Mouse (Mus musculus) adrenal gland, postnatal 25 days (tissue): ENCODE data around the gene Srrt. TPM values are rescaled to one million over a fixed set of nuclear protein-coding genes. Genes with fewer than 3 reads are reported as not detected.
A peak's percentile ranks its signal among the peaks of the same experiment; 100 is the strongest.

ENCODE experiments used
- DNase-seq: peaks from one replicate; pipeline ENCODE4 v3.0.0; 2021; ENCODE audit warnings: mixed read lengths
- long read RNA-seq: library from polyadenylated mRNA; stranded (forward); transcript quantifications from one replicate; pipeline ENCODE4 v2.0.0, GENCODE M21; 2021
- total RNA-seq: library from RNA; stranded (reverse); gene quantifications from 2 replicates; pipeline ENCODE4 v1.2.3, GENCODE M21; 2021

Srrt gene
- 164 and 195 TPM in 2 replicates for total RNA-seq
- long read RNA-seq, transcript Srrt-201 (20 exons, 3,024 nt), result major isoform, 14 of 65 reads
- long read RNA-seq, transcript Srrt-209 (20 exons, 2,972 nt), result minor isoform, 5 of 65 reads
- long read RNA-seq, transcript Srrt-212 (20 exons, 2,988 nt), result major isoform, 14 of 65 reads
- long read RNA-seq, partial matches to known transcripts, result 20 of 65 reads
- long read RNA-seq, other reads (novel, unspliced or antisense), result 12 of 65 reads

DNA sequence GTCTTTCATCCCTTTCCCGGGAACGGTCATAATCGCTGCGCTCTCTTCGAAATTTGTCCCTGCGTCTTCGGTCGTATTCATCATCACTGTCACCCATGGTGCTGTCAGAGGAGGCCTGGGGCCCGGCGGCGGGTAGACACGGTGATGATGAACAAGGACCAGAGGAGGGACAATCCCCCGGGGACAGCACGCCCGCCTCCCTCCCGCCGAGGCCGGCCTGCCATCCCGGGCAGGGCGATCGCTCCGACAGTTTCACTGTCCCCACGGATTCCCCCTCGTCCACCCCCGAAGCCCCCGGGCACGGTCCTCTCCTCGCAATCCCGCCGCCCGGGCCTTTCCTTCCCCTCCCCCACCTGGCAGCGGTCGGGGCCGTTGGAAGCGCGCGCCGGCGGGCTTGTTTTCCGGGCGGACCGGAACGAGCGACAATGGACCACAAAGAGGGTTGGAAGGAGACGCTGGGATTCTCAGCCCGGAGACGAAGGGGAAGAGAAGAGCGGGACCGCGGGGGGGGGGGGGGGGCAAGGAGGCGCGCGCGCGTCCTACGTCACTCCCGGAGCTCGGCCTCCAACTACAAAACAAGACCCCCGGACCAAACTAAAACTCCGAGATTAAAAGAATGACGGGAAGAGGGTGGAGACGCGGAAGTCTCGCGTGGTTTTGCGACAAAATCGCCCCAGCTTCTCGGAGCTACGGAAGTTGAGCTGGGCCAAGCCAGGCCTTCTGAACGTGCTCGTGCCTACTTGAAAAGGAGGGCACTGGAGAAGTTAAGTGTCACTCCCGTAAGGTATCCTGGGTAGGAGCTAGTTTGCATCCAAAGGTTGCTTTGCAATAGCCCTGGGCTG lies at the start of gene Srrt:
Srrt (minus strand) TSS at position 604 of the 842 bp plus-strand sequence.
- peak; percentile 87 for DNase-seq

DNA sequence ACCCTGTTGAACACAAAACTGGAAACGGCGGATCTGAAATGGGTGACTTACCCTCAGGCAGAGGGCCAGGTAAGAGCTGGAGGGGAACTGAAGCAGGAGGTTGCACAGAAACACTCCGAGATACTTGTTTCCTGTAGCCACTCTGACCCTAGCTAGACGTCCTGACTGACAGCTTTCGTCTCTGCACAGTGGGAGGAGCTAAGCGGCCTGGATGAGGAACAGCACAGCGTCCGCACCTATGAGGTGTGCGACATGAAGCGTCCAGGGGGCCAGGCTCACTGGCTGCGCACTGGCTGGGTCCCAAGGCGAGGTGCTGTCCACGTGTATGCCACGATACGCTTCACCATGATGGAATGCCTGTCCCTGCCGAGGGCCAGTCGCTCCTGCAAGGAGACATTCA lies 46.6 kb upstream of the Srrt start:
- no peak for DNase-seq

DNA sequence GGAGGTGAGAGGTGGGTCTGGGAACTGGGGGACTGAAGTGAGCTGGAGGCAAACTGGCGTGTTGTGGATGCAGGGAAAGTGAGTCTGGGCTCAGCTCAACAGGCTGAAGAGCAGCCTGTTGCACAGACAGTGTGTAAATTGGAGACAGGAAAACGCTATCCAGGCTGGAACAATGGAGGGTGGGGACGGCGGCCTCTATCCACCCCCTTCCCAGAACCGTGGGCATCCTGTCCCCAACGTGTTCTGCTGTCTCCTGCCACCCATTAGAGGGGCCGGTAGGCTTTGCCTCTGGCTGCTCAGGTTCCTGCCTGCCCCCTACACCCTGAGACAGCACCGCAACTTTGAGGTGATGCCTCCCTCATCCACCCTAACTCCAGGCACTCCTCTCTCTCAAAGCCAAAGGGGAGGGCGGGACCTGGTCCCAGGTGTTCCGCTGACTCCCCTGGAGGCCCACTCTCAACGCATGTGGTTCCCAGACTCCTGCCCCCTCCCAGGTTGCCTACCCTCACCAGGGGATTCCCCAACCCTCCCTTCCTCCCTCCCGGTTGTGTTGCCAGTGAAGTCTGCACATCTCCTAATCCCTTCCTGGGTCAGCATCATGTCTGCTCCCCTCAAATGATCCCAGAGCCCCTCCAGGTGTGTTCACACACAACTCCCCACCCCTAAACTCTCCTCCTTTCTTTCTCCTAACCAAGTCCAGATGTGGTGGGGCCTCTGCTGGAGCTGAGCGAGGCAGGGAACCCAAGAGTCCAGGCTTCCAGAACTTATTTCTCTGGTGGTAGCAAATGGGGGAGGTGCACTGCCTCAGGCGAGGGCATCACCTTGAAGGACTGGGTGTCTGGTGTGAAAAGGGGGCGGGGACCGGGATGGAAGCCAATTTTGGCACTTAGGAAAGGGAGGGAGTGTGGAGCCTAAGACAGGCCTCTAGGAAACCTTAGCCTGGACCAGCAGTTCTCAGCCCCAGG lies 44.8 kb upstream of the Srrt start:
- DNase-seq, result no peak

DNA sequence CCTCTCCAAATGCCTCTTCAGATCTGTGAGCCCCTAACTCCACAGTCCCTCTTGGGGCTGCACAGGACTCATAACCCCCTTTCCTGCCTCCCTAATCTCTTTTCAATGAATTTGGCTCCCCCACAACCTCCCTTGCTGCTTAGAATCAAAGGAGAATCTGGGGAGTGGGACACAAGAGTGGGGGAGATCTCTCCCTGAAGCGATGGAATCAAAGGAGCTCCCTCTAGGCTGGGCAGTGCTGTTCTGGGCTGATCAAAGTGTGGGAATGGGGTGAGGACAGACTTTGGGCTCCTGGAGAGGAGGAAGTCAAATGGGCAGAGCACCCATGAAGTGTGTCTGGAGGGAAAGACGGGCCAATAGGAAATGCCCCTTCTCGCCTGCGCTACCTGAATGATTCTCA lies 43.9 kb upstream of the Srrt start:
- DNase-seq, result no peak

DNA sequence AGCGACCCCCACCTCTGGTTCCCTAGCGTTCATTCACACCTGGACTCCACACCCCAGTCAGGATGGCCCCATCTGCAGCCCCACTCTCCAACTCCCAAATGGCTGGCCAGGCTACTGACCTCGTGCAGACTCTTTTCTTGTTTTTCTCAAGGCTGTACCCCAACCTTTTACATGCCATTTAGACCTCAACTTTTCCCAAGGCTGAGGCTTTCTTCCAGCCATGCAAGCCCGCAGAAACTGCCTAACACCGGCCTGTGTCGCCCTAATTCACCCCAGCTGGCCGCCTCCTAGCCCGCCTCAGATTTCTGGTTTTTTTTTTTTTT lies 43.5 kb upstream of the Srrt start:
- no peak for DNase-seq

DNA sequence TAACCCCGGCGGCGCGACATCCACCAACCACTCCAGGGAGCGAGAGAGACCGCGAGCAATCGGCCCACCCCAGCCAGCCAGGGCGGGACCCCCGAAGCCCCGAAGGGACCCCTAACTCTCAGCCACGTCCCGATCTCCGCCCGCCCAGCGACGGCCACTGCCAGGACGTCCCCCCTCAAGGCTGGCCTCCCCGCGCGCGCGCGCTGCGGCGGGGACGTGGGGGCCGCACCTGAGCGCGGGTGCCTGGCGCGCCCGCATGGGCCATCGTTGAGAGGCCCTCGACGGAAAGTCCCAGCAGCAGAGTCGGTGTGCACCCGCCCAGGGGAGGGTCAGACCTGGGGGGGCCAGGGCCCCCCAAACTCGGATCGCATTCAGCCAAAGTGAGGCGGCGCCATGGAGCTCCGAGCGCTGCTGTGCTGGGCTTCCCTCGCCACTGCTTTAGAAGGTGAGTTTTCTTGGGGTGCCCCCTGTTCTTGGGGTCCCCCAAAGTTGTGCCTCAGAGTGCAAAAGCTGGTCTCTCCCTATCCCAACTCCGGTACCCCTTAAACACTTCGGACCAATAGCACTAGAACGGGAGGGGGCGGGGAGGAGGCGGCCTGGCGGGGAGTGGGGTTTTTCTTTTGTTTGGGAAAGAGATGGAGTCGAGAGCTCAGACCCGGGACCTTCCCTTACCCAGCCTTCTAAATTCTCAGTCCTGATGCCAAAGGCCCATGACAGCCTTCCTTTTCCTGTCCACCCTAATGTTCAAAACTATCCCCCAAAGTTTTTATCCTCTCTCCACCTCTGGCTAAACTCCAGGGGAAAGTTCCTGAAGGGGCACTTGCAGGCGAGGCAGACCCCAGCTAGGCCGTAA lies 43.0 kb upstream of the Srrt start:
- no peak for DNase-seq

DNA sequence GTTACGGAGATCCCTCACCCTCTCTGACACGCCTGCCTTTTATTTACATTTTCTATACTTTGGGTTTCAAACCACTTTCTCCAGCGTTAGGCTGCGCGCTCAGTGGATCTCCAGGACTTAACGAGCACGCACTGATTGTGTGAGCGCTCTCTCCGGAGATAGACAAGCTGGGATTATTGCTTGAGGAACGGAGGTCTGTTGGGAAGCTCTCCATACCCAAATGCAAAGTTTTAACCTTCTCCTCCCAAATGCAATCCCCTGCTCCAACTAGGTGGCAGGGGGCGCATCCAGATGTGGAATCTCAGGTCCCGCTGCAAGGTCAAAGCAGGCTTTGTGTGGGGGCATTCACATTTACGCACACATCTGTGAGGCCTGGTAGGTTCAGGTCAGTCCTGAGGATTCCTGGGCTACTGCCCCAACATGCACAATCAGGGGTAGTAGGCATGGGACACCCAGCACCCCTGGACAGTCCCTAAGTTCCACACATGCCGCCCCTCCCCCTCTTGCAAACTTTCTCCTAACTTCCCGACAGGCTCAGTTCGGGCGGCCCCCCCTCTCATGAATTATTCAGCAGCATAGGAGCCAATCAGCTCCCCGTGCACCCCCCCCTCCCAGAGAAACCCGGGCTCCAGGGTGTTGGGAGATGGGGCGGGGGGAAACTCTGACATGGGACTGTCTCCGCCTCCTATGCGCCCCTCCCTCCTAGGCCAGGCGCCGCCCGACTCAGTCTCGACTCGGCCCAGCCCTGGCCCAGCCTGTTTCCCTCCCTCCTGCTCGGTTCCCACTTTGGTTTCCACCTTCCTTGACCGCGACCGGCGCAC lies 42.1 kb upstream of the Srrt start, which contains the start of gene Ephb4:
Ephb4 (plus strand) TSS at position 726 of the 821 bp plus-strand sequence.
- peak; percentile 93 for DNase-seq

DNA sequence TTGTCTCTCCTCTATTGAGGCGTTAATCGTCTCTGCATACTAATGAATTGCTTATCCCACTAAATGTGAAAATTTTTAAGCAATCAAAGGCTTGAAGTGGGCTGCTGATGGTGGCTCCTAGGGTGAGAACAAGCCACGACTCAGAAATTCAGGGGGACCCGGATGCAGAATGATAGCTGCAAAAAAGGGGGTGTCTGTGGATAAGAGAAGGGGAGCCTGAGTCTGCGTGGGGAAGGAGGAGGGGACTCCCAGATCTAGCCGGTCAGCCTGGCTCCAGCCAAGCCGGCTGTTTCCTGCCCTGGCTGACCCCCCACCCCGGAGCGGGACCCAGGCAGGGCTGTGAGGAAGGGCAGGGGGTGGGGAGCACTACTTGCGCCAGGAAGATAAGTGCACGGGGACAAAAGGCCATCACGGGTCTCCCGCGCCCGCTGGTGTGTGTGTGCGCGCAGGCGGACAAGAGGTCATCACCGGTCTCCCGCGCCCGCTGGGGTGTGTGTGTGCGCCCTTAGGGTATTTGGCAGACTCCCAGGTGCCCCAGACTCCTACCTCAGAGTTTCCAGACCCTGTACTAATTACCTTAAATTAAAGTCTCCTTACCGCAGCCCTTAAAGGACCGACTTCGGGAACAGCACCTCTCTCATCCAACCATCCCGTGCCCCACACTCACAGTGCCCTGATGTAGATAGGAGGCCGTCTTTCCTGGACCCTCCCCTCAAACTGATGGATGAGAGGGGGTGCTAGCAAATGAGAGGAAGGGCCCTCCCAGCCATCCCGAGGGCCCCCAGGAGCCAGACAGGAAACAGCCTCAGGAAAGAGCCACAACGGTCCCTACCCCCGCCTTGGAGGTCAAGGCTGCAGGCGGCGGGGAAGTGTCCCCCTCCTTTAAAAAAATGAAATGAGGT lies 41.3 kb upstream of the Srrt start:
- DNase-seq, result peak; percentile 72

DNA sequence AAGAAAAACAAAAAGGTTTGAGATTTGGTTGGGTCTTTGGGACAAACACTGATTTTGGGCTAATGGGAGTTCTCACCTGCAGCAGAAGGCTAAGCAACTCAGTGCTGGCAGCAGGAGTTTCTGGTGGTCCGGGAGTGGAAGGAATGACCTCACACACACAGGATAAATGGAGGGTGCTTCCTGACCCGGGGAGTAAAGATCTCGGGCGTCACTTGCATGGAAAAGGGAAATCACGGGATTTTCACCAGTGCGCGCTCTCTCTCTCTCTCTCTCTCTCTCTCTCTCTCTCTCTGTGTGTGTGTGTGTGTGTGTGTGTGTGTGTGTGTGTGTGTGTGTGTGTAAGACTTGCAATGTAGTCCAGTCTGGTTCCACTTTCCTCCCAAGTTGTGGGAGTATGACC lies 40.4 kb upstream of the Srrt start:
- no peak for DNase-seq

DNA sequence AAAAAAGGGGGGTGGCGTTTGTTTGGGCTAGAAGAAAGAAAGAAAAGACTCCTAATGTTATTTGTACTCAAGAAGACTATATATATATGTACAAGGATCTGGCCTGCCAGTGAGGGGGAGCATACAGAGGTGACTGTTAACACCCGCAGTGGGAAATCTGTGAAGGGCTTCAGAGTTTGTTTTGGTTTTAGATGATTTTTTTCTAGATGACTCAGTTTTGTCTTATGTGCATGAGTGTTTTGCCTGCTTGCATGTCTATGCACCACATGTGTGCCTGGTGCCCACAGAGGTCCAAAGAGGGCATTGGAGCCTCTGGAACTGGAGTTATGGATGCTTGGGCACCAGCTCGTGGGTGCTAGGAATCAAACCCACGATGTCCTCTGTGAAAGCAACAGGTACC lies 39.5 kb upstream of the Srrt start:
- no peak for DNase-seq

DNA sequence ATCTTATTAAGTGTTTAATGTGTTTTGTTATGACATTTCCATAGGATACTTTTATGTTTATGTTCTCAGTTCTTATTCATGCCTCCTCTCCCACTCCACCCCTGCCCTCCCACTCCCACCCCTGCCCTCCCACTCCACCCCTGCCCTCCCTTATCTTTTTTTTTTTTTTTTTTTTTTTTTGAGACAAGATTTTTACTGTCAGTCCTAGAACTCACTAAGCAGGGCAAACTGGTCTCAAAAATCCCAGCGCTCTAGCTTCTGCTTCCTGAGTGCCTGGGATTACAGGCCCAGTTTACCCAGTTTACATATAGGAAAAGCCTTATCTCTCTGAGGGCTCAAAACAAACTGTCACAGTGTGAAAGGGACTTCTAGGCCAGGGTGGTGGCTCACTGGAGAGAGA lies 38.9 kb upstream of the Srrt start:
- DNase-seq, result no peak

DNA sequence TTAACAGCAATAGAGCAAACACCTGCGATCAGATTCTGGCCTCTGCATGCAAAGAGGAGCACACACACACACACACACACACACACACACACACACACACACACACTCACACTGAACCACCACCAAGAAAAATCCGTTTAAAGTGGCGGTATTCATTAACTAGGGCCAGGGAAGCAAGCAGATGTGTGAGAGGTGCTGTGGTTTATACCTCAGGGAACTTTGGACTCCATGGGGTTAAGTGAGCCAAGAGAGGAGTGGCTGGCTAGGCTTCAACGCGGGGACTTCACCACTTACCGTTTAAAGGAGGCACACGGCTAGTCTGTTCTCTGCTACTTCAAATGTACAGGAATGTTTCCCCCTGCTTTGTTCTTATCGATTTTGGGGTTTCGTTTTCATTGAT lies 38.3 kb upstream of the Srrt start:
- DNase-seq, result no peak

DNA sequence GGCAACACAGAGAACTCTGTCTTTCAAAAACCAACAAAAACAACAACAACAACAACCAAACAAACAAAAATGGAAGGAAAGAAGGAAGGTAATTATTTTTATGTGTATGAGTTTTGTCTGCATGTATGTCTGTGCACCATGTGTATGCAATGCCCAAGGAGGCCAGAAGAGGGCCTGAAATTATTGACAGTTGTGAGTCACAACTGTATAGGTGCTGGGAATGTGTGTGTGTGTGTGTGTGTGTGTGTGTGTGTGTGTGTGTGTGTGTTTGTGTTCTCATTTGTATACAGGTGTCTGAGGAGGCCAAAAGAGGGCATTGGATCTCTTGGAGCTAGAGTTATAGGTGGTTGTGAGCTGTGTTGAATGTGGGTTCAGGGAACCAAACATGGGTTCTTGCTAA lies 36.4 kb upstream of the Srrt start:
- DNase-seq, result no peak

DNA sequence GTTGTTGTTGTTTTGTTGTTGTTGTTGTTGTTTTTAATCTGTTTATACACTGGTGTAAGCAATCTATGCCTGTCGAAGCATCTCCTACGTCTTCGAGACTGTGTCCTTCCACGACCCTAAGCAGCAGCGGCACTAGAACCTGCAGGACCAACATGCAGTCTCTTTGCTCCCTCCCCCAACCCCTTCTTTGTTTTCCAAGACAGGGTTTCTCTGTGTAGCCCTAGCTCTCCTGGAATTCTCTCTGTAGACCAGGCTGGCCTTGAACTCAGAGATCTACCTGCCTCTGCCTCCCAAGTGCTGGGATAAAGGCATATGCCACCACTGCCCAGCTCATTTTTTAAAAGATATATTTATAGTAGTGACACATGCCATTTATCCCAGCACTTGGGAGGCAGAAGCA lies 35.9 kb upstream of the Srrt start:
- DNase-seq, result no peak

DNA sequence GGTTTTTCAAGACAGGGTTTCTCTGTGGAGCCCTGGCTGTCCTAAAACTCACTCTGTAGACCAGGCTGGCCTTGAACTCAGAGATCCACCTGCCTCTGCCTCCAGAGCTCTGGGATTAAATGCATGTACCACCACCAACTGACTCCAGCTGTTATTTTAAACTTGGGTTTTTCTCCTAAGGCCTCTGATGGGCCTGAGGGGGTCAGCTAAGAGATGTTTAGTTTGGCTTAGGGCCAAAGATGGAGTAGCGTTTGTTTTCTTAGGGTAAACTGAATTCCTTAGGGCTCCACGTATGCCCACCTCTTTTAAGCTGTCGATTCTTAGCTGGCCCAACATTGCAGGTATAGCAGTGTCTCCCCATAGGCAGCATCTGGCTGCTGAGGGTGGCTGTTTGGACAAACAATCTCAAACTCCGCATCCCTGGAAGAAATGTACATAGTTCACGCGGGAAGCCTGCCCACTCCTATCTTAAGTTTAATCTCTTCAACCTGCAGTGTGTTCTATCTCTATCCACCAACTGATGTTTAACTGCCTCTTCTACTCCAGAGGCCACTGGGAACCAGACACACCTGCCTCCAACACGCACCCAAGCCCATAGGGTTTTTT lies 35.0 kb upstream of the Srrt start:
- no peak for DNase-seq

DNA sequence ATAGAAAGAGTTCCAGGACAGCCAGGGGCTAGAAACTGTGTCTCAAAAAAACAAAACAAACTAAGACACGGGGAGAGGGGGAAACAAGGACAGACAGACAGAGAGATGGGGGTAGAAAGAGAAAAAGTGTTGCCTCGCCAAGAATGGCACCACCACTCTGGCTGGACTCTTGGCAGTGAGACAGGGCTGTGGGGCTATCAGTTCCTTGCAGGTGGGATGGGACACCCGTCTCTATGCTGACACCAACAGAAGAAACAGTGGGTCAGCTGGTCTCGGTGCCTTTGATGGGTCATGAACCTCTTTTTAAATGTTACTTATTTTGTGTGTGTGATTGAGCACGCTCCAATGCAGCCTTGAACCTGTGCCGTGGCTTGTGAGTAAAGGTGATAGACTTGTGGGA lies 32.7 kb upstream of the Srrt start:
- no peak for DNase-seq

DNA sequence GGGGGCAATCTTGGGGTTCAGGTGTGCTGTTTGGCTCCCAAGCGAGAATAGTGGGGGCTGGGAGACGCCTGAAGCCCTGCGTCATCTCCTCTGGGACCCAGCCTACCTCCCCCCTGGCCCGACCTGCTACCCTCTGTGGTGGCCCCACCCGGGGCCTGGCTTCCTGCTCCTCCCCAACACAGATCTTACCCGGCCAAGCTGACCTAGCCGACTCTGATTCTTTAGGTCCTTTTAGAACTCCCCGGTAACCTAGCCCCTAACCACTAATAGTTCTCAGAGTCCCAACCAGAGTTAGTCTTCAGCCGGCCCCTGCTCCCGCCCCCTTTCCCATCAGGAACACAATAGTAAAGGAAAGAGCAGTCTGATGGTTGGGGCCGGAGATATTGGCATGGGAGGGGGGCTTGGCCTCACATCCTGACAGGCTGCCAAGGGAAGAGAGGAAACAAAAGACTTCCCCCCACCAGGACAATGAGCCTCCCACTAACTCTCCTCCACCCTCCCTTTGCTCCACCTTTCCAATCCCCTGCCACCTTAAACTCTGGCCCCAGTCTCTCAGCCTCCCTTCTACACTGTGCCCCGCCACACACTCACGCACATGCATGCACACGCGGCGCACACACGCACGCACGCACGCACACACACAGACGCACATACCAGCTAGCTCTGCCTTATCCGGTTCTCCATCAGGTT lies 32.0 kb upstream of the Srrt start:
- peak; percentile 39 for DNase-seq

DNA sequence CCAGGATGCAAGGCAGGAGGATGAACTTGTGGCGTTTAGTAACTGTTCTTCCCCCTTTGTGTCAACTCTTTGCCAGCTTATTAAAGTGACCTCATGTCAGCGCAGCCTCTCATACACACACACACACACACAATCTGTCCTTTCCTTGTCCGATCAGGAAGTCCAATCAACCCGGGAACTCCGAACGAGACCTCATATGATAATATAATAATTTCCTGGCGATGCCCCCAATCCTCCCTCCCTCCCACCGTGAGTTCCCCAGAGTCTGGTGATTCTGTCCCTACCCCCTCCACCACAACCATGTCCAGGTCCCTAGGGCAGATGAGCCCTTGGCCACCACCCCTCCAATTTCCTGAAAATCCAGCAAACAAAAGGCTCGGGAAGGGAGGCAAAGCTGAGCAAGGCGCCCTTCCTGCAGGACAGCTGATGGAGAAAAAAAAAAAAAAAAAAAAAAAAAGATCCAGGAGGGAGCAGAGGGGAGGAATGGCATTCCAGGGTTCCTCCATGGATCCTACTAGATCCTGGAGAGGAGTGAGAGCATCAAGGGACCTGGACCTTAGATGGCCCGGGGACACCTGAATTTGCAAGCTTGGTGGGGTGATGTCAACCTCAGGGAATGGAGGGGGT lies 31.3 kb upstream of the Srrt start:
- DNase-seq, result no peak
